ENCODE assay signal across 19 mouse cellular contexts in genomic region chr12:70647516-70647915, GRCm38 (mm10).
DNase-seq lines count a peak whose midpoint lies in the region; ATAC-seq and TF ChIP-seq lines count a peak whose summit lies in the region.
"Had no signal": no experiment of that assay in that cellular context is flagged by ENCODE, and none has a peak within 500 bp of the region (broad histone marks: within the 10 kb centered on the region; RNA-seq: fewer than 3 reads in every experiment).

No protein-coding gene starts in this region.

- H3K27ac ChIP-seq in heart, embryonic 10.5 days, result no peak overlapping the region
- peak overlapping the region; percentile 33; the same call in 1 of the 2 replicates for H3K27ac ChIP-seq in lung, embryonic 15.5 days
- peak overlapping the region; percentile 79 for H3K27ac ChIP-seq in heart, embryonic 15.5 days
- peak overlapping the region; percentile 27; the same call in 1 of the 2 replicates for H3K27ac ChIP-seq in stomach, embryonic 14.5 days (ENCODE audit: low read length)
- no peak overlapping the region for H3K27ac ChIP-seq in hindbrain, embryonic 11.5 days (ENCODE audit: low read depth, low read length)
- no peak overlapping the region for H3K27ac ChIP-seq in hindbrain, embryonic 10.5 days
- H3K27ac ChIP-seq: forebrain, embryonic 10.5 days; hindbrain, embryonic 14.5 days; intestine, embryonic 15.5 days; liver, embryonic 14.5 days; neural tube, embryonic 12.5 days had no signal

- H3K9ac ChIP-seq in lung, embryonic 15.5 days, result no peak overlapping the region
- no peak overlapping the region for H3K9ac ChIP-seq in heart, embryonic 15.5 days
- no peak overlapping the region for H3K9ac ChIP-seq in stomach, embryonic 14.5 days (replicated peaks; ENCODE audit: low read depth, low read length)
- H3K9ac ChIP-seq in hindbrain, embryonic 11.5 days (ENCODE audit: low read depth, low read length), result no peak overlapping the region
- H3K9ac ChIP-seq: hindbrain, embryonic 14.5 days; intestine, embryonic 15.5 days; liver, embryonic 14.5 days; neural tube, embryonic 12.5 days had no signal

- H3K36me3 ChIP-seq in heart, embryonic 10.5 days, result no peaks in the 10 kb centered on the region
- no peaks in the 10 kb centered on the region for H3K36me3 ChIP-seq in lung, embryonic 15.5 days
- H3K36me3 ChIP-seq in heart, embryonic 15.5 days, result no peaks in the 10 kb centered on the region
- H3K36me3 ChIP-seq in stomach, embryonic 14.5 days (ENCODE audit: control insufficient read depth, insufficient read depth, low read length), result no peaks in the 10 kb centered on the region
- no peaks in the 10 kb centered on the region for H3K36me3 ChIP-seq in hindbrain, embryonic 11.5 days (ENCODE audit: control insufficient read depth, insufficient read depth, low read length)
- H3K36me3 ChIP-seq in hindbrain, embryonic 10.5 days, result no peaks in the 10 kb centered on the region
- H3K36me3 ChIP-seq: forebrain, embryonic 10.5 days; intestine, embryonic 15.5 days; neural tube, embryonic 12.5 days had no signal

- no peak for TF ChIP-seq CTCF in lung, adult 2 months (IDR thresholded peaks at IDR 0.05; ENCODE audit: insufficient read depth, low read length)

- peaks cover 31% of the 10 kb centered on the region for H3K4me1 ChIP-seq in heart, embryonic 10.5 days
- H3K4me1 ChIP-seq in lung, embryonic 15.5 days, result peaks cover 18% of the 10 kb centered on the region
- no peaks in the 10 kb centered on the region for H3K4me1 ChIP-seq in lung, adult 2 months (ENCODE audit: control insufficient read depth, insufficient read depth, low read length)
- peaks cover 36% of the 10 kb centered on the region for H3K4me1 ChIP-seq in heart, embryonic 15.5 days (replicated peaks)
- no peaks in the 10 kb centered on the region for H3K4me1 ChIP-seq in stomach, embryonic 14.5 days (ENCODE audit: control insufficient read depth, insufficient read depth, low read length)
- no peaks in the 10 kb centered on the region for H3K4me1 ChIP-seq in hindbrain, embryonic 11.5 days (replicated peaks; ENCODE audit: control insufficient read depth, insufficient read depth, low read length)
- no peaks in the 10 kb centered on the region for H3K4me1 ChIP-seq in hindbrain, embryonic 10.5 days (replicated peaks)
- H3K4me1 ChIP-seq: forebrain, embryonic 10.5 days; intestine, embryonic 15.5 days; neural tube, embryonic 12.5 days had no signal

- ATAC-seq in lung, embryonic 15.5 days (ENCODE audit: borderline replicate concordance, extremely low read depth, low FRiP score, low TSS enrichment), result no peak
- ATAC-seq in heart, embryonic 15.5 days (replicated peaks; ENCODE audit: insufficient number of reproducible peaks, insufficient read depth, low FRiP score, low read depth), result no peak
- ATAC-seq in stomach, embryonic 14.5 days (ENCODE audit: insufficient number of reproducible peaks, insufficient read depth, low FRiP score, low read depth), result no peak
- no peak for ATAC-seq in hindbrain, embryonic 11.5 days (ENCODE audit: low FRiP score)
- ATAC-seq: intestine, embryonic 15.5 days had no signal

- H3K27me3 ChIP-seq in heart, embryonic 10.5 days (ENCODE audit: insufficient read depth, poor library complexity, severe bottlenecking), result no peaks in the 10 kb centered on the region
- no peaks in the 10 kb centered on the region for H3K27me3 ChIP-seq in lung, embryonic 15.5 days
- no peaks in the 10 kb centered on the region for H3K27me3 ChIP-seq in heart, embryonic 15.5 days
- no peaks in the 10 kb centered on the region for H3K27me3 ChIP-seq in stomach, embryonic 14.5 days (ENCODE audit: control insufficient read depth, insufficient read depth, low read length)
- no peaks in the 10 kb centered on the region for H3K27me3 ChIP-seq in hindbrain, embryonic 11.5 days (ENCODE audit: control insufficient read depth, insufficient read depth, low read length)
- no peaks in the 10 kb centered on the region for H3K27me3 ChIP-seq in hindbrain, embryonic 10.5 days (ENCODE audit: insufficient read depth, poor library complexity, severe bottlenecking)
- H3K27me3 ChIP-seq: intestine, embryonic 15.5 days; neural tube, embryonic 12.5 days had no signal

- H3K4me3 ChIP-seq in heart, embryonic 10.5 days, result no peak overlapping the region
- no peak overlapping the region for H3K4me3 ChIP-seq in lung, embryonic 15.5 days
- H3K4me3 ChIP-seq in lung, adult 2 months (replicated peaks; ENCODE audit: extremely low read depth, low read depth, low read length), result no peak overlapping the region
- H3K4me3 ChIP-seq in heart, embryonic 15.5 days, result no peak overlapping the region
- H3K4me3 ChIP-seq in stomach, embryonic 14.5 days (ENCODE audit: low read depth, low read length), result no peak overlapping the region
- H3K4me3 ChIP-seq in hindbrain, embryonic 11.5 days (ENCODE audit: low read depth, low read length), result no peak overlapping the region
- no peak overlapping the region for H3K4me3 ChIP-seq in hindbrain, embryonic 10.5 days
- H3K4me3 ChIP-seq: forebrain, embryonic 10.5 days; intestine, embryonic 15.5 days; neural tube, embryonic 12.5 days had no signal

- DNase-seq in heart, adult 11 months, result peak; percentile 95
- no peak for DNase-seq in heart, embryonic 10.5 days (ENCODE audit: low spot score)
- DNase-seq in lung, adult 2 months, result no peak
- no peak for DNase-seq in hindbrain, embryonic 11.5 days (ENCODE audit: low spot score)
- no peak for DNase-seq in hindbrain, embryonic 10.5 days (ENCODE audit: low spot score)
- DNase-seq: adrenal gland, adult 8-10 months; cerebellum, postnatal 25 days; gastrocnemius, postnatal 10 days; layer of hippocampus, postnatal 36 days; left cerebral cortex, postnatal 4 days; lung, postnatal 14 days had no signal

- no peak for TF ChIP-seq POLR2A in lung, adult 2 months (IDR thresholded peaks at IDR 0.05; ENCODE audit: borderline replicate concordance, extremely low read depth, low read depth, low read length)

- no peaks in the 10 kb centered on the region for H3K9me3 ChIP-seq in heart, embryonic 10.5 days
- H3K9me3 ChIP-seq in lung, embryonic 15.5 days, result no peaks in the 10 kb centered on the region
- H3K9me3 ChIP-seq in heart, embryonic 15.5 days (replicated peaks), result no peaks in the 10 kb centered on the region
- no peaks in the 10 kb centered on the region for H3K9me3 ChIP-seq in stomach, embryonic 14.5 days (ENCODE audit: control insufficient read depth, low read depth, low read length)
- no peaks in the 10 kb centered on the region for H3K9me3 ChIP-seq in hindbrain, embryonic 11.5 days (ENCODE audit: control insufficient read depth, low read length)
- no peaks in the 10 kb centered on the region for H3K9me3 ChIP-seq in hindbrain, embryonic 10.5 days
- H3K9me3 ChIP-seq: forebrain, embryonic 10.5 days; intestine, embryonic 15.5 days; neural tube, embryonic 12.5 days had no signal

- no peak overlapping the region for H3K4me2 ChIP-seq in lung, embryonic 15.5 days
- H3K4me2 ChIP-seq in heart, embryonic 15.5 days, result no peak overlapping the region
- H3K4me2 ChIP-seq in stomach, embryonic 14.5 days (replicated peaks; ENCODE audit: low read depth, low read length), result no peak overlapping the region
- no peak overlapping the region for H3K4me2 ChIP-seq in hindbrain, embryonic 11.5 days (replicated peaks; ENCODE audit: low read depth, low read length)
- H3K4me2 ChIP-seq: hindbrain, embryonic 14.5 days; intestine, embryonic 15.5 days; neural tube, embryonic 12.5 days had no signal

- WGBS in heart, embryonic 10.5 days, result 32% methylated on average over 6 of the region's 6 CpGs
- WGBS in lung, embryonic 15.5 days, result 37% methylated on average over 6 of the region's 6 CpGs
- 70% methylated on average over 6 of the region's 6 CpGs for WGBS in lung, adult 2 months
- WGBS in heart, embryonic 15.5 days, result 40% methylated on average over 6 of the region's 6 CpGs
- 54% methylated on average over 6 of the region's 6 CpGs for WGBS in stomach, embryonic 14.5 days
- 70% methylated on average over 6 of the region's 6 CpGs for WGBS in hindbrain, embryonic 11.5 days
- 55% methylated on average over 6 of the region's 6 CpGs for whole genome bisulfite sequencing in hindbrain, embryonic 10.5 days

Comparison
In these comparisons a context has a peak if more than half of its experiments do, and no peak if none do; other contexts are left out.
1. H3K27ac ChIP-seq: peak in lung, embryonic 15.5 days (single experiment), heart, embryonic 15.5 days (single experiment) and stomach, embryonic 14.5 days (single experiment); none in heart, embryonic 10.5 days (single experiment), hindbrain, embryonic 11.5 days (single experiment) and hindbrain, embryonic 10.5 days (single experiment).